Mouse (Mus musculus) ES-Bruce4 (cell line): ENCODE results near the gene Tenm2. TPM values are rescaled to one million over a fixed set of nuclear protein-coding genes. Genes with fewer than 3 reads are reported as not detected.

Source experiments
- H3K27ac ChIP-seq: 2 replicates; pipeline ENCODE4 v1.5.1; 2012; ENCODE audit warnings: low read length, inconsistent platforms; ENCODE audit not compliant: insufficient read depth
- H3K27me3 ChIP-seq: 2 replicates; pipeline ENCODE4 v1.6.1; 2012; ENCODE audit warnings: mild to moderate bottlenecking, low read length, inconsistent platforms; ENCODE audit not compliant: control insufficient read depth, poor library complexity, insufficient read depth, severe bottlenecking
- H3K36me3 ChIP-seq: 2 replicates; pipeline ENCODE4 v1.6.1; 2012; ENCODE audit warnings: inconsistent platforms, mild to moderate bottlenecking, low read length, moderate library complexity; ENCODE audit not compliant: control insufficient read depth, poor library complexity, insufficient read depth, severe bottlenecking
- H3K4me1 ChIP-seq: one replicate; pipeline ENCODE4 v1.8.1; 2011; ENCODE audit warnings: low read length; ENCODE audit not compliant: control insufficient read depth, insufficient read depth
- H3K4me3 ChIP-seq: 2 replicates; pipeline ENCODE4 v1.5.1; 2011; ENCODE audit warnings: low read depth, mild to moderate bottlenecking, low read length
- H3K9ac ChIP-seq: 2 replicates; pipeline ENCODE4 v1.6.1; 2012; ENCODE audit warnings: low read depth, mild to moderate bottlenecking, inconsistent platforms; ENCODE audit not compliant: poor library complexity, severe bottlenecking
- H3K9me3 ChIP-seq: replicated peaks from 2 replicates; pipeline ENCODE4 v1.6.1; 2012; ENCODE audit warnings: mild to moderate bottlenecking, low read length, inconsistent platforms; ENCODE audit not compliant: control insufficient read depth, poor library complexity, insufficient read depth, severe bottlenecking
- CTCF ChIP-seq: IDR thresholded peaks from one replicate; pipeline ENCODE4 v1.8.1; 2011; ENCODE audit warnings: low read depth, low read length
- EP300 ChIP-seq: IDR thresholded peaks from 2 replicates; pipeline ENCODE4 v1.6.1; 2011; ENCODE audit warnings: low read depth, low read length; ENCODE audit not compliant: insufficient read depth
- POLR2A ChIP-seq: IDR thresholded peaks from one replicate; pipeline ENCODE4 v1.8.1; 2011; ENCODE audit warnings: low read length; ENCODE audit not compliant: insufficient read depth
- polyA plus RNA-seq: library from polyadenylated mRNA; stranded (reverse); fragments of >200 nt; gene quantifications from 2 replicates; pipeline ENCODE4 v1.2.4, GENCODE M21; 2011; ENCODE audit warnings: low read depth; ENCODE audit not compliant: missing spikeins, insufficient read depth, insufficient read length

Gene Tenm2
- polyA plus RNA-seq, 1 experiment = not detected

DNA sequence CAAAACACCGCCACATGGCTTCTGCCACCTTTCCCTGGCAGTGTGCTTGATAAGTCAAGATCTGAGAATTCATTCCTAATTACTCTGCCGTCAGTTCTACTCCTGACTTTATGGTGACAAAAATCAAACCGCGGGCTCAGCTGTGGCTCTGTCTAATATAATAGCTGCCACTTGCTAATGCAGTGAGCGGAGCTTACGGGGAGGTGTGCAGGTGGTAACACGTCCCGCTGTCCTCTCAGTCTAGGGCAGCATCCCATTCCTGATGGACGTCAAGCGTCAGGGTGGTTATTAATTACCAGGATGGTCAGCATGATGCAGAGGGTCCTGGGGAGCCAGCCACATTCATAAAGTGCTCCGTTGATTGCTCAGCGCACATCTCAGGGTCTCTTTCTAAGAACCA lies 903.5 kb downstream of the Tenm2 start:
- no peak overlapping the region for H3K4me3 ChIP-seq
- TF ChIP-seq CTCF = no peak
- TF ChIP-seq EP300 = no peak
- TF ChIP-seq POLR2A = no peak
- no peak overlapping the region for H3K9ac ChIP-seq
- no peaks in the 10 kb centered on the region for H3K4me1 ChIP-seq
- 0 out of 2 replicates have a peak, but pooled peaks cover 5% of the 10 kb centered on the region for H3K9me3 ChIP-seq
- no peaks in the 10 kb centered on the region for H3K36me3 ChIP-seq
- H3K27me3 ChIP-seq = no peaks in the 10 kb centered on the region
- no peak overlapping the region for H3K27ac ChIP-seq

DNA sequence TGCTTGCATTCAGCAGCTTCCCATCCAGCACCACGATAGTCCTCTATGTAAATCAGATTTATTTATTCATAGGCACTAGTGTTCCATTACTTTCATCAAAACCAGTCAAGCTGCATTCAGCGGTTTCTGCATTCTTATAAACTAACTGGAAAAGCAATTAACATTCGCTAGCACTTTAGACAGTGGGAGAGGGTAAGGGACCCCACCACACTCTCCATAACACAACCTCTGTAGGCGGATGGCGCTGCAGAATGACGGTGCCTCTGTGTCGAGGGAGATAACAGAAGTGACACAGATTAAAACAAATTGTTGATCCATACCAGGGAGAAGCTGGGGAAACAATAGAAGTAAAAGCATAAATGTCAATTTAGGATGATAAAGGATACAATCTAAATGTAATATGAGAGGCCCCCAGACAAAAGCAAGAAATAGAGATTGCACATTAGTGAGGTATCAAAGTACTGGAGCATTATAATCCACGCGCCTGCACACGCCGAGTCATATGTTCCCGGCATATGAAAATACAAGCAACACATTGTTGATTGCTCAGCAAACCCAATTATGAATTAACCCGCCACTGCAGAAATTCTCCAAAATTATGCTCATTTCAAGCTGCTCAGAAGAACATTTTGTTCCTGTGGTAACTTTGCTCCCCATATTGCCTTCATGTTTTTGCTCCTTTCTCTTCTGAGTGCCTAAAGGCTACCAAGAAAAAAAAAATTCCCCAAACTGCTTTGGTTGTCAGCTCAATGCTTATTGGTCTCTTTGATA lies 904.2 kb downstream of the Tenm2 start:
- Histone ChIP-seq H3K36me3 (no peaks in the 10 kb centered on the region), H3K9me3 (0 out of 2 replicates have a peak, but pooled peaks cover 2% of the 10 kb centered on the region), H3K4me3 (no peak overlapping the region), H3K4me1 (no peaks in the 10 kb centered on the region), H3K27ac (no peak overlapping the region), H3K27me3 (no peaks in the 10 kb centered on the region), H3K9ac (no peak overlapping the region)
- TF ChIP-seq POLR2A (no peak), EP300 (no peak), CTCF (no peak)

DNA sequence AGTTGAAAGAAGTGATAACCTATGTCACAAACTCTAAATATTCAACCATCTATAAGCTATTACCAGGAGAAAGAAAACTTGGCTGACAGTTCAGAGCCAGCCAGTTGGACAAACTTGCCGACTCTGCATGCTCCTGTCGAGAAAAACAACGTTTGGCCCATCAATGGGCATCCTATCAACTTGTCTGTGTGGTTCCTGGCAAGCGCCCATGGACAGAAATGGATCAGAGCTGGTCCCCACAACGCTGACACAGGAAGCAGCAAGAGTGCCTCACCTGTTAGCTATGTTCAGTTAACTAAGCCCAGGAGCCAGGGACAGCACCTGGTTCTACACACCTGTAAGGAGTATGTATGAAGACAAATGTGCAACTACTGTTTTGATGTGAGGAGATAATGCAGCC lies 908.5 kb downstream of the Tenm2 start:
- TF ChIP-seq POLR2A (no peak), CTCF (no peak), EP300 (no peak)
- Histone ChIP-seq H3K9me3 (no peaks in the 10 kb centered on the region), H3K36me3 (no peaks in the 10 kb centered on the region), H3K27me3 (no peaks in the 10 kb centered on the region), H3K4me1 (no peaks in the 10 kb centered on the region), H3K4me3 (no peak overlapping the region), H3K27ac (no peak overlapping the region), H3K9ac (no peak overlapping the region)

DNA sequence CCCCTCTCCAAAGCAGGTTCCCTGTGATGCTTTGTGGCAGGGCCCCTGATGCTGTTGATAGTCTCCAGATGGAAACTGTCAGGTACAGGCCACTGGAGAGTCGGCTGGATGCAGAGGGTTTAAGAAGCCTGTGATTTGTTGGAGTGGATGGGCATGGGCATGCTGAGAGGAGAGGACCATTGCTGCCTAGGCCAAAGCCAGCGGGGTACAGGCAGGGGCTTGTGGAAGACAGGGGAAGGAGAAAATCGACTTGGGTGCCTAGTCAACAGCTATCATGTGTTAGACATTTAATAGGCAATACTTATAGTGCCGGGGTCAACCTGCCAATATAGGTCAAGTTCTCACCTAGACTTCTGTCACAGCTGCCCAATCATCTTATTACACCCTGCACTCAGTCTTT lies 926.4 kb downstream of the Tenm2 start:
- no peak for TF ChIP-seq POLR2A
- TF ChIP-seq CTCF = no peak
- no peak for TF ChIP-seq EP300
- no peaks in the 10 kb centered on the region for H3K9me3 ChIP-seq
- no peaks in the 10 kb centered on the region for H3K4me1 ChIP-seq
- H3K27ac ChIP-seq = no peak overlapping the region
- no peak overlapping the region for H3K9ac ChIP-seq
- H3K4me3 ChIP-seq = no peak overlapping the region
- H3K36me3 ChIP-seq = no peaks in the 10 kb centered on the region
- H3K27me3 ChIP-seq = no peaks in the 10 kb centered on the region

DNA sequence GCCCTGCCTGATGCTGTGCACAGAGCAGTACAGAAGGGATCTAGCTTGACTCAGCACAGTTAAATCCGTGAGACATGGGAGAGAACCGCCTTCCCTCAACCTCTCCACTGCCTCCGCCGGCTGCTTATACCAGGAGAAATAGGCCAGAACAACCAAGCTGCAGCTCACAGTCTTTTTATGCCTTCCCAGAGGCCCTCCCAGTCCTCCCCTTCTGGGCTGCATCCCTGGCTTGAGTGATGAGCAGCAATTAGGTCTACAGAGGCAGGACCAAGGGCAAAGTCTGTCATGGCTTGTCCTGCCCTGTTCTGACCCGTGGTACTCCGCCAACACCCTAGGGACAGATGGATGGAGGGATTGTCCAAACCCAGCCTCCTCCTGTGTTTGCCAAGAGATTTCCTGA lies 928.5 kb downstream of the Tenm2 start:
- TF ChIP-seq EP300 (no peak), CTCF (no peak), POLR2A (no peak)
- no peak overlapping the region for H3K27ac ChIP-seq

DNA sequence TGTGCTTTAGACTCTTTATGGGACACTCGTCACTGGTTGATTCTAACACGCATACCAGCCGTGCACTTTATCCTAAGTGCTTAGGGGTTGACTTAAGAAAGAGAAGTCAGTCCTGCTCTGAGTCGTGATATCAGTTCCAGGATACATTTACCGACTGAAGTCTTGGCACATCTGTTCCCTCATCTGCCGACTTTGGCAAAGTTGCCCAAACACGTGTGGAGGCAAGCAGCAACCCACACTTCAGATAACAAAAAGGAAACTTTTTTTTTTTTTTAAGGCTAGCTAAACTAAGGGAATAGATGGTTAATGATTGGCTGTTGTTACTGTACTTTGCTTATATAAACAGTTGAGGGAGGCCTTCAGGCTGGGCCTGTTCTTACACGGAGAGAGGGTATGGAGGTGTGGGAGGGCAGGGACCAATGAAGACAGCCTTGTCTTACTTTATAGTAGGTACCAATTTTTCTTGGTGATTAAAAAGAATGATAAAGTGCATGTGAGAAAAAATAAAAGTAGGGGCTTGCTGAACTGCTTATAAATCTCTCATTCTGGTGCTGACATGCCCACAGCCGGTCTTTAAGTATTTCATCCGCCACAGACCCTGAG lies 930.3 kb downstream of the Tenm2 start:
- no peaks in the 10 kb centered on the region for H3K4me1 ChIP-seq
- H3K4me3 ChIP-seq = no peak overlapping the region
- no peak overlapping the region for H3K9ac ChIP-seq
- no peaks in the 10 kb centered on the region for H3K9me3 ChIP-seq
- H3K27me3 ChIP-seq = no peaks in the 10 kb centered on the region
- H3K36me3 ChIP-seq = no peaks in the 10 kb centered on the region
- TF ChIP-seq EP300 = no peak
- no peak for TF ChIP-seq CTCF
- no peak for TF ChIP-seq POLR2A
- no peak overlapping the region for H3K27ac ChIP-seq

More for the DNA sequence above, 928.5 kb downstream of the Tenm2 start:
- H3K27me3 ChIP-seq = no peaks in the 10 kb centered on the region
- H3K4me1 ChIP-seq = no peaks in the 10 kb centered on the region
- no peak overlapping the region for H3K4me3 ChIP-seq
- H3K9ac ChIP-seq = no peak overlapping the region
- no peaks in the 10 kb centered on the region for H3K9me3 ChIP-seq
- no peaks in the 10 kb centered on the region for H3K36me3 ChIP-seq
